15 mouse cellular contexts compared by ENCODE assay signal in the genomic region with DNA sequence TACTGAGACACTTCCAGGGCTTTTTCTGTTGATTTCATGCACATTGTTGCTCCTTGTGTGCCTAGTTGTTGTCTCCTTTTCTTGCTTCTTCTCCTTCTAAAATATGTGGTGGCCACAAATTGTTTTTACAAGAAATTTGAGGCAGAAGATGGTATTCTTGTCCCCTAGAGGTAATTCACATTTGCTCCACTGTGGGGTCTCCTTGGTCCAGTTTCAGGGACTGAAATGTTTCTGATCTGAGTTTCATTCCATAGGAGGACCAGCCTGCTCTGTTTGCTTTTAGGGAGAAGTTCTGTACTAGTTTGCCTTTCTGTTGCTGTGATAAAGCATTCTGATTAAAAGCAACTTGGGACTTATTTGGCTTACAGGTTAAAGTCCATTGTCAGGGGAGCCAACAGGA. TPM values are rescaled to one million over a fixed set of nuclear protein-coding genes. Genes with fewer than 3 reads are reported as not detected.
DNase-seq lines count a peak whose midpoint lies in the region; ATAC-seq and TF ChIP-seq lines count a peak whose summit lies in the region.
"Had no signal": no experiment of that assay in that cellular context is flagged by ENCODE, and none has a peak within 500 bp of the region (broad histone marks: within the 10 kb centered on the region; RNA-seq: fewer than 3 reads in every experiment).

No protein-coding gene starts in this region.

- H3K9ac ChIP-seq in forebrain, embryonic 13.5 days: peak overlapping the region; percentile 4; the same call in 1 of the 2 replicates
- H3K9ac ChIP-seq in forebrain, embryonic 11.5 days (ENCODE audit: low read length): no peak overlapping the region
- H3K9ac ChIP-seq in lung, embryonic 14.5 days: no peak overlapping the region
- H3K9ac ChIP-seq in hindbrain, embryonic 15.5 days: no peak overlapping the region
- no peak overlapping the region for H3K9ac ChIP-seq in neural tube, embryonic 14.5 days (replicated peaks; ENCODE audit: low read depth, low read length)
- H3K9ac ChIP-seq: liver, embryonic 13.5 days had no signal

- no peak for ATAC-seq in forebrain, embryonic 13.5 days
- ATAC-seq in forebrain, embryonic 11.5 days (replicated peaks; ENCODE audit: low FRiP score): no peak
- ATAC-seq in lung, embryonic 14.5 days (ENCODE audit: insufficient read depth): no peak
- ATAC-seq in hindbrain, embryonic 15.5 days (ENCODE audit: low FRiP score, low read depth): no peak
- ATAC-seq in neural tube, embryonic 14.5 days (ENCODE audit: low read depth): no peak

- H3K27ac ChIP-seq in forebrain, embryonic 13.5 days: no peak overlapping the region
- H3K27ac ChIP-seq in forebrain, embryonic 11.5 days (ENCODE audit: low read depth, low read length): no peak overlapping the region
- H3K27ac ChIP-seq in lung, embryonic 14.5 days (ENCODE audit: low read depth): no peak overlapping the region
- H3K27ac ChIP-seq in hindbrain, embryonic 15.5 days (replicated peaks): no peak overlapping the region
- no peak overlapping the region for H3K27ac ChIP-seq in neural tube, embryonic 14.5 days (ENCODE audit: low read depth, low read length)
- H3K27ac ChIP-seq: liver, embryonic 13.5 days had no signal

- no peak for DNase-seq in forebrain, embryonic 11.5 days (ENCODE audit: low spot score)
- peak; percentile 28 for DNase-seq in lung, embryonic 14.5 days
- no peak for DNase-seq in lung, postnatal 4 days
- DNase-seq in ovary, postnatal 36 days (ENCODE audit: low spot score): no peak
- no peak for DNase-seq in gastrocnemius, postnatal 36 days
- DNase-seq: adrenal gland, adult 2 months; cerebellum, adult 8-10 months; heart, postnatal 14 days; kidney, adult 8-10 months; liver, embryonic 13.5 days; spleen, adult 18-20 months had no signal

- H3K36me3 ChIP-seq in forebrain, embryonic 13.5 days (ENCODE audit: poor library complexity, severe bottlenecking): no peaks in the 10 kb centered on the region
- no peaks in the 10 kb centered on the region for H3K36me3 ChIP-seq in forebrain, embryonic 11.5 days (ENCODE audit: control insufficient read depth, insufficient read depth, low read length)
- no peaks in the 10 kb centered on the region for H3K36me3 ChIP-seq in lung, embryonic 14.5 days (ENCODE audit: insufficient read depth)
- H3K36me3 ChIP-seq in hindbrain, embryonic 15.5 days: 0 out of 2 replicates have a peak, but pooled peaks cover 3% of the 10 kb centered on the region
- no peaks in the 10 kb centered on the region for H3K36me3 ChIP-seq in neural tube, embryonic 14.5 days (ENCODE audit: control insufficient read depth, insufficient read depth, low read length)
- H3K36me3 ChIP-seq: liver, embryonic 13.5 days had no signal

- H3K9me3 ChIP-seq in forebrain, embryonic 13.5 days (replicated peaks): no peaks in the 10 kb centered on the region
- no peaks in the 10 kb centered on the region for H3K9me3 ChIP-seq in forebrain, embryonic 11.5 days (ENCODE audit: control insufficient read depth, low read length)
- H3K9me3 ChIP-seq in lung, embryonic 14.5 days (ENCODE audit: low read depth, low read length): no peaks in the 10 kb centered on the region
- H3K9me3 ChIP-seq in hindbrain, embryonic 15.5 days: no peaks in the 10 kb centered on the region
- no peaks in the 10 kb centered on the region for H3K9me3 ChIP-seq in neural tube, embryonic 14.5 days (ENCODE audit: control insufficient read depth, low read length)
- H3K9me3 ChIP-seq: liver, embryonic 13.5 days had no signal

- peak; percentile 38; the same call in 1 of the 2 replicates for TF ChIP-seq CTCF in lung, embryonic 14.5 days (IDR thresholded peaks at IDR 0.05; ENCODE audit: low read depth)

- H3K4me1 ChIP-seq in forebrain, embryonic 13.5 days: peaks cover 69% of the 10 kb centered on the region
- peaks cover 14% of the 10 kb centered on the region for H3K4me1 ChIP-seq in forebrain, embryonic 11.5 days (replicated peaks; ENCODE audit: control insufficient read depth, insufficient read depth, low read length)
- H3K4me1 ChIP-seq in lung, embryonic 14.5 days (ENCODE audit: insufficient read depth): peaks cover 11% of the 10 kb centered on the region
- peaks cover 49% of the 10 kb centered on the region for H3K4me1 ChIP-seq in hindbrain, embryonic 15.5 days (replicated peaks)
- H3K4me1 ChIP-seq in neural tube, embryonic 14.5 days (ENCODE audit: control insufficient read depth, insufficient read depth, low read length): peaks cover 26% of the 10 kb centered on the region

- peak overlapping the region; percentile 33 for H3K4me2 ChIP-seq in forebrain, embryonic 13.5 days
- no peak overlapping the region for H3K4me2 ChIP-seq in forebrain, embryonic 11.5 days (ENCODE audit: low read depth, low read length, severe bottlenecking)
- H3K4me2 ChIP-seq in lung, embryonic 14.5 days: 0 out of 2 replicates have a peak overlapping the region, but pooled peaks have one; percentile 10
- peak overlapping the region; percentile 62 for H3K4me2 ChIP-seq in hindbrain, embryonic 15.5 days
- 0 out of 2 replicates have a peak overlapping the region, but pooled peaks have one; percentile 19 for H3K4me2 ChIP-seq in neural tube, embryonic 14.5 days (ENCODE audit: low read depth, low read length)
- H3K4me2 ChIP-seq: liver, embryonic 13.5 days had no signal

- intact Hi-C loops in gastrocnemius, postnatal 36 days (cut with DNase I): no loop called here

- H3K4me3 ChIP-seq in forebrain, embryonic 13.5 days: no peak overlapping the region
- H3K4me3 ChIP-seq in forebrain, embryonic 11.5 days (ENCODE audit: low read depth, low read length): no peak overlapping the region
- H3K4me3 ChIP-seq in lung, embryonic 14.5 days (ENCODE audit: low read depth, low read length): no peak overlapping the region; the same call in 1 of the 2 replicates
- no peak overlapping the region for H3K4me3 ChIP-seq in hindbrain, embryonic 15.5 days
- H3K4me3 ChIP-seq in neural tube, embryonic 14.5 days (ENCODE audit: low read depth, low read length): no peak overlapping the region
- H3K4me3 ChIP-seq: liver, embryonic 13.5 days; myocyte had no signal

- no peaks in the 10 kb centered on the region for H3K27me3 ChIP-seq in forebrain, embryonic 13.5 days
- H3K27me3 ChIP-seq in forebrain, embryonic 11.5 days (ENCODE audit: control insufficient read depth, insufficient read depth, low read length): no peaks in the 10 kb centered on the region
- no peaks in the 10 kb centered on the region for H3K27me3 ChIP-seq in lung, embryonic 14.5 days (ENCODE audit: insufficient read depth, low read length)
- no peaks in the 10 kb centered on the region for H3K27me3 ChIP-seq in hindbrain, embryonic 15.5 days
- no peaks in the 10 kb centered on the region for H3K27me3 ChIP-seq in neural tube, embryonic 14.5 days (ENCODE audit: control insufficient read depth, insufficient read depth, low read length)

RNA-seq across cellular contexts. Expression of a gene that starts 3.7 kb away (rescaled TPM):
- 147 and 159 TPM in 2 replicates for polyA plus RNA-seq in forebrain, embryonic 13.5 days (2015; fragmentation: Nextera tagmentation; extraction: Ambion mirVana)
- 111 and 112 TPM in 2 replicates for polyA plus RNA-seq in forebrain, embryonic 11.5 days (2014; fragmentation: Nextera tagmentation; extraction: Ambion mirVana)
- 79.2 and 88.7 TPM in 2 replicates for polyA plus RNA-seq in lung, embryonic 14.5 days (2014; fragmentation: Nextera tagmentation; extraction: Ambion mirVana)
- polyA plus RNA-seq in hindbrain, embryonic 15.5 days (2015; fragmentation: Nextera tagmentation; extraction: Ambion mirVana): 227 and 250 TPM in 2 replicates
- polyA plus RNA-seq in neural tube, embryonic 14.5 days (2014; fragmentation: Nextera tagmentation; extraction: Ambion mirVana): 252 and 265 TPM in 2 replicates
- 10 to 100 TPM; 11.5 to 16.7 TPM for total RNA-seq in gastrocnemius, postnatal 36 days (2021)
